Mouse (Mus musculus): ENCODE results near the gene Topbp1. TPM values are rescaled to one million over a fixed set of nuclear protein-coding genes. Genes with fewer than 3 reads are reported as not detected.

Gene Topbp1
- total and polyA plus RNA-seq, 3 experiments, result 95.0 to 141 (median 104) TPM

GRCm38 (mm10) chr9:103391796-103392372 is 86.9 kb downstream of the Topbp1 start:
- DNase-seq (ENCODE audit: extremely low read depth), result no peak
- no peaks in the 10 kb centered on the region for H3K79me2 ChIP-seq (replicated peaks; ENCODE audit: control insufficient read depth, extremely low read depth, insufficient read depth, poor library complexity, severe bottlenecking)
- TF ChIP-seq HCFC1 (IDR thresholded peaks at IDR 0.05; ENCODE audit: low read depth, low read length) (no peak), UBTF (IDR thresholded peaks at IDR 0.05; ENCODE audit: low read depth, low read length) (no peak), BHLHE40 (IDR thresholded peaks at IDR 0.05; ENCODE audit: low read depth, low read length) (no peak), MAFK (IDR thresholded peaks at IDR 0.05; ENCODE audit: insufficient replicate concordance, low read length) (no peak), TBP (conservative IDR thresholded peaks at IDR 0.05; ENCODE audit: low read depth, low read length) (no peak), SMC3 (IDR thresholded peaks at IDR 0.05; ENCODE audit: low read depth, low read length) (no peak), ZNF384 (IDR thresholded peaks at IDR 0.05; ENCODE audit: low read depth, low read length) (no peak), CTCF (conservative IDR thresholded peaks at IDR 0.05 in 1 of 2, IDR thresholded peaks at IDR 0.05 in 1 of 2; ENCODE audit: low read depth in 2 of 2, low read length in 2 of 2) (no peak), ZC3H11A (IDR thresholded peaks at IDR 0.05; ENCODE audit: low read depth, low read length) (no peak), MAX (IDR thresholded peaks at IDR 0.05; ENCODE audit: low read length) (no peak)
- dilution Hi-C loops (cut with MboI; ENCODE audit: extremely low pct_ligation_motif_present, extremely low pct_unique_long_range_greater_than_20kb, low sequenced_read_pairs) (no loop called here), in situ Hi-C loops (cut with MboI; ENCODE audit: low pct_ligation_motif_present, low pct_unique_long_range_greater_than_20kb, low sequenced_read_pairs) (no loop called here)
- no peaks in the 10 kb centered on the region for H3K36me3 ChIP-seq (replicated peaks in 1 of 2; ENCODE audit: control insufficient read depth in 1 of 2, insufficient read depth in 1 of 2, low read length in 1 of 2)
- no peak overlapping the region for H3K4me3 ChIP-seq (replicated peaks in 1 of 3; ENCODE audit: low read depth in 2 of 3, low read length in 2 of 3, poor library complexity in 1 of 3)
- no peak overlapping the region for H3K4me2 ChIP-seq (ENCODE audit: insufficient read depth, low read depth, poor library complexity, severe bottlenecking)
- no peaks in the 10 kb centered on the region for H3K4me1 ChIP-seq (ENCODE audit: control insufficient read depth in 1 of 2, insufficient read depth in 2 of 2)
- peaks cover 3% of the 10 kb centered on the region for H3K9me3 ChIP-seq (replicated peaks; ENCODE audit: low read length)
- H3K9ac ChIP-seq (ENCODE audit: insufficient read depth, low read depth), result no peak overlapping the region
- no peak overlapping the region for H3K27ac ChIP-seq (ENCODE audit: insufficient read depth, low read depth)
- H3K27me3 ChIP-seq (replicated peaks), result peaks cover 4% of the 10 kb centered on the region

GRCm38 (mm10) chr9:103393256-103393655 is 88.2 kb downstream of the Topbp1 start:
- Histone ChIP-seq H3K4me2 (ENCODE audit: insufficient read depth, low read depth, poor library complexity, severe bottlenecking) (no peak overlapping the region), H3K9ac (ENCODE audit: insufficient read depth, low read depth) (no peak overlapping the region), H3K4me1 (ENCODE audit: control insufficient read depth in 1 of 2, insufficient read depth in 2 of 2) (no peaks in the 10 kb centered on the region), H3K9me3 (replicated peaks; ENCODE audit: low read length) (peaks cover 3% of the 10 kb centered on the region), H3K79me2 (replicated peaks; ENCODE audit: control insufficient read depth, extremely low read depth, insufficient read depth, poor library complexity, severe bottlenecking) (no peaks in the 10 kb centered on the region), H3K36me3 (replicated peaks in 1 of 2; ENCODE audit: control insufficient read depth in 1 of 2, insufficient read depth in 1 of 2, low read length in 1 of 2) (no peaks in the 10 kb centered on the region), H3K27ac (ENCODE audit: insufficient read depth, low read depth) (no peak overlapping the region), H3K4me3 (replicated peaks in 1 of 3; ENCODE audit: low read depth in 2 of 3, low read length in 2 of 3, poor library complexity in 1 of 3) (no peak overlapping the region), H3K27me3 (replicated peaks) (peaks cover 4% of the 10 kb centered on the region)
- dilution Hi-C loops (cut with MboI; ENCODE audit: extremely low pct_ligation_motif_present, extremely low pct_unique_long_range_greater_than_20kb, low sequenced_read_pairs) (no loop called here), in situ Hi-C loops (cut with MboI; ENCODE audit: low pct_ligation_motif_present, low pct_unique_long_range_greater_than_20kb, low sequenced_read_pairs) (no loop called here)
- TF ChIP-seq ZMIZ1 (IDR thresholded peaks at IDR 0.05; ENCODE audit: low read depth, low read length) (no peak), SMC3 (IDR thresholded peaks at IDR 0.05; ENCODE audit: low read depth, low read length) (no peak), PAX5 (IDR thresholded peaks at IDR 0.05; ENCODE audit: low read length) (no peak), TBP (conservative IDR thresholded peaks at IDR 0.05; ENCODE audit: low read depth, low read length) (no peak), NRF1 (IDR thresholded peaks at IDR 0.05; ENCODE audit: low read depth, low read length) (no peak), JUN (IDR thresholded peaks at IDR 0.05; ENCODE audit: insufficient read depth, low read depth, low read length) (no peak), CTCF (conservative IDR thresholded peaks at IDR 0.05 in 1 of 2, IDR thresholded peaks at IDR 0.05 in 1 of 2; ENCODE audit: low read depth in 2 of 2, low read length in 2 of 2) (no peak), MXI1 (IDR thresholded peaks at IDR 0.05; ENCODE audit: low read depth, low read length) (no peak), UBTF (IDR thresholded peaks at IDR 0.05; ENCODE audit: low read depth, low read length) (no peak), POLR2A (IDR thresholded peaks at IDR 0.05; ENCODE audit: low read depth, low read length) (no peak), TCF12 (IDR thresholded peaks at IDR 0.05; ENCODE audit: low read depth, low read length) (no peak), MEF2A (IDR thresholded peaks at IDR 0.05; ENCODE audit: borderline replicate concordance, low read depth, low read length) (no peak), POLR2AphosphoS2 (IDR thresholded peaks at IDR 0.05; ENCODE audit: low read depth, low read length) (no peak), MYC (IDR thresholded peaks at IDR 0.05; ENCODE audit: low read depth, low read length) (no peak)
- DNase-seq (ENCODE audit: extremely low read depth), result no peak

Measured in CH12.LX (cell line).